Comparison of ENCODE assay signal across 9 mouse cellular contexts in genomic region chr3:28264841-28265150, GRCm38 (mm10). TPM values are rescaled to one million over a fixed set of nuclear protein-coding genes. Genes with fewer than 3 reads are reported as not detected.
A peak's percentile ranks its signal among the peaks of the same experiment; 100 is the strongest.
DNase-seq lines count a peak whose midpoint lies in the region; ATAC-seq lines count a peak whose summit lies in the region.
"Had no signal": no experiment of that assay in that cellular context is flagged by ENCODE, and none has a peak within 500 bp of the region (broad histone marks: within the 10 kb centered on the region; RNA-seq: fewer than 3 reads in every experiment).

No protein-coding gene starts in this region.

- H3K4me1 ChIP-seq in heart, embryonic 15.5 days (replicated peaks), result peaks cover 20% of the 10 kb centered on the region
- peaks cover 58% of the 10 kb centered on the region for H3K4me1 ChIP-seq in embryonic facial prominence, embryonic 10.5 days
- peaks cover 46% of the 10 kb centered on the region for H3K4me1 ChIP-seq in hindbrain, embryonic 15.5 days (replicated peaks)
- peaks cover 45% of the 10 kb centered on the region for H3K4me1 ChIP-seq in midbrain, embryonic 15.5 days

- peak overlapping the region; percentile 88 for H3K4me2 ChIP-seq in heart, embryonic 15.5 days
- peak overlapping the region; percentile 73 for H3K4me2 ChIP-seq in hindbrain, embryonic 15.5 days
- H3K4me2 ChIP-seq in midbrain, embryonic 15.5 days, result peak overlapping the region; percentile 81

- no peaks in the 10 kb centered on the region for H3K36me3 ChIP-seq in heart, embryonic 15.5 days
- no peaks in the 10 kb centered on the region for H3K36me3 ChIP-seq in embryonic facial prominence, embryonic 10.5 days (replicated peaks)
- no peaks in the 10 kb centered on the region for H3K36me3 ChIP-seq in hindbrain, embryonic 15.5 days
- H3K36me3 ChIP-seq in midbrain, embryonic 15.5 days (replicated peaks), result no peaks in the 10 kb centered on the region
- H3K36me3 ChIP-seq: G1E had no signal

- H3K9ac ChIP-seq in heart, embryonic 15.5 days, result peak overlapping the region; percentile 80
- peak overlapping the region; percentile 93 for H3K9ac ChIP-seq in hindbrain, embryonic 15.5 days
- peak overlapping the region; percentile 97 for H3K9ac ChIP-seq in midbrain, embryonic 15.5 days

- DNase-seq in heart, adult 8-10 months (ENCODE audit: low spot score), result no peak
- no peak for DNase-seq in embryonic facial prominence, embryonic 10.5 days (ENCODE audit: low spot score)
- no peak for DNase-seq in urinary bladder, postnatal 4 days (ENCODE audit: low spot score in 2 of 2)
- DNase-seq in adrenal gland, adult 2 months, result no peak
- no peak for DNase-seq in embryo, embryonic 10 days (ENCODE audit: low spot score)

- no peak for ATAC-seq in heart, embryonic 15.5 days (replicated peaks; ENCODE audit: insufficient number of reproducible peaks, insufficient read depth, low FRiP score, low read depth)
- ATAC-seq in hindbrain, embryonic 15.5 days (ENCODE audit: low FRiP score, low read depth), result no peak
- ATAC-seq in midbrain, embryonic 15.5 days (replicated peaks), result no peak

- H3K27ac ChIP-seq in heart, embryonic 15.5 days, result no peak overlapping the region
- 0 out of 2 replicates have a peak overlapping the region, but pooled peaks have one; percentile 83 for H3K27ac ChIP-seq in embryonic facial prominence, embryonic 10.5 days (replicated peaks)
- H3K27ac ChIP-seq in hindbrain, embryonic 15.5 days (replicated peaks), result peak overlapping the region; percentile 98
- H3K27ac ChIP-seq in midbrain, embryonic 15.5 days, result peak overlapping the region; percentile 96

- H3K4me3 ChIP-seq in heart, embryonic 15.5 days, result peak overlapping the region; percentile 82
- peak overlapping the region; percentile 72 for H3K4me3 ChIP-seq in embryonic facial prominence, embryonic 10.5 days
- H3K4me3 ChIP-seq in hindbrain, embryonic 15.5 days, result peak overlapping the region; percentile 79
- H3K4me3 ChIP-seq in midbrain, embryonic 15.5 days, result peak overlapping the region; percentile 74

- no peaks in the 10 kb centered on the region for H3K27me3 ChIP-seq in heart, embryonic 15.5 days
- H3K27me3 ChIP-seq in embryonic facial prominence, embryonic 10.5 days (replicated peaks; ENCODE audit: low read depth, poor library complexity, severe bottlenecking), result peaks cover 48% of the 10 kb centered on the region
- no peaks in the 10 kb centered on the region for H3K27me3 ChIP-seq in hindbrain, embryonic 15.5 days
- no peaks in the 10 kb centered on the region for H3K27me3 ChIP-seq in midbrain, embryonic 15.5 days (replicated peaks)

- no peaks in the 10 kb centered on the region for H3K9me3 ChIP-seq in heart, embryonic 15.5 days (replicated peaks)
- no peaks in the 10 kb centered on the region for H3K9me3 ChIP-seq in embryonic facial prominence, embryonic 10.5 days
- H3K9me3 ChIP-seq in hindbrain, embryonic 15.5 days, result no peaks in the 10 kb centered on the region
- no peaks in the 10 kb centered on the region for H3K9me3 ChIP-seq in midbrain, embryonic 15.5 days
- H3K9me3 ChIP-seq: G1E had no signal

- 39% methylated on average over 5 of the region's 5 CpGs for WGBS in heart, embryonic 15.5 days
- 24% methylated on average over 5 of the region's 5 CpGs for WGBS in embryonic facial prominence, embryonic 10.5 days
- WGBS in hindbrain, embryonic 15.5 days, result 19% methylated on average over 5 of the region's 5 CpGs
- WGBS in midbrain, embryonic 15.5 days, result 12% methylated on average over 5 of the region's 5 CpGs

RNA-seq across cellular contexts. Expression of gene Tnik, which starts 1.8 kb away (rescaled TPM):
- polyA plus RNA-seq in heart, embryonic 15.5 days (2015; fragmentation: Nextera tagmentation; extraction: Ambion mirVana), result 10.3 and 10.5 TPM in 2 replicates
- total RNA-seq in heart, adult 8-10 months (2022), result 10 to 100 TPM; 16.8 to 28.7 (median 22.4) TPM
- polyA plus RNA-seq in embryonic facial prominence, embryonic 10.5 days (2016; fragmentation: Nextera tagmentation; extraction: Ambion mirVana), result 12.8 and 13.0 TPM in 2 replicates
- 66.1 and 68.2 TPM in 2 replicates for polyA plus RNA-seq in hindbrain, embryonic 15.5 days (2015; fragmentation: Nextera tagmentation; extraction: Ambion mirVana)
- 74.3 and 88.8 TPM in 2 replicates for polyA plus RNA-seq in midbrain, embryonic 15.5 days (2015; fragmentation: Nextera tagmentation; extraction: Ambion mirVana)
- 10 to 100 TPM; 12.9 to 13.3 TPM for total RNA-seq in adrenal gland, adult 2 months (2021)
- polyA plus RNA-seq in adrenal gland, adult 2 months (2012; rRNA removed), result 2.7 and 4.0 TPM in 2 replicates
